ENCODE assay signal across 8 mouse cellular contexts in the genomic region with DNA sequence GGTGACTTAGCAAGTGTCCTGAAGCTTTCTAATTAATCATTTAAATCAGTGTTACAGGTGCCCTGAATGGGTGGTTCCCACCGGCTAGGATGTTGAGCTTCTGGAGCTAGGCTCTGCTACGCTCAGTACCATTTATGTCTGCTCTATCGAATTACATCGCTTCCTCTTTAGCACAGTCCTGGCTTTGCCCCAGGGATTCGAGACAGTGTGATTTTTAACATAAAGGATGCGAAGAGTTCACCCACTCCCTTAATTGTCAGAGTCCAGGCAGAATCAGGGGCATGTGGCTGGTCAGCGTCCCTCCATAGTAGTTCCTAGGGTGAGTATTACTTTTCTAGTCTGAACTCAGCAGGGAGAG. TPM values are rescaled to one million over a fixed set of nuclear protein-coding genes. Genes with fewer than 3 reads are reported as not detected.
A peak's percentile ranks its signal among the peaks of the same experiment; 100 is the strongest.
DNase-seq lines count a peak whose midpoint lies in the region; ATAC-seq and TF ChIP-seq lines count a peak whose summit lies in the region.

No protein-coding gene starts in this region.

- 5% methylated on average over 7 of the region's 7 CpGs for WGBS in thymus, adult 2 months

- H3K4me3 ChIP-seq in gastrocnemius, adult 2 months: peak overlapping the region; percentile 64
- H3K4me3 ChIP-seq in thymus, adult 2 months (ENCODE audit: control insufficient read depth, insufficient read depth, low read length): no peak overlapping the region; the same call in none of the 2 replicates

- peak overlapping the region; percentile 68 for H3K27ac ChIP-seq in gastrocnemius, adult 2 months
- H3K27ac ChIP-seq in thymus, adult 2 months (ENCODE audit: control insufficient read depth, insufficient read depth, low read length): peak overlapping the region; percentile 95

- peaks cover 41% of the 10 kb centered on the region for H3K4me1 ChIP-seq in thymus, adult 2 months (replicated peaks; ENCODE audit: control insufficient read depth, insufficient read depth, low read length)

- TF ChIP-seq CTCF in gastrocnemius, adult 2 months (IDR thresholded peaks at IDR 0.05): no peak
- TF ChIP-seq CTCF in thymus, adult 2 months (IDR thresholded peaks at IDR 0.05; ENCODE audit: borderline replicate concordance, control insufficient read depth, extremely low read depth, insufficient read depth, low read length, poor library complexity): no peak

- no peak for DNase-seq in gastrocnemius, adult 2 months
- no peak for DNase-seq in gastrocnemius, postnatal 25 days
- no peak for DNase-seq in thymus, adult 2 months
- no peak for DNase-seq in thymus, postnatal 14 days
- no peak for DNase-seq in left cerebral cortex, postnatal 10 days (ENCODE audit: extremely low spot score in 1 of 2, low spot score in 2 of 2)
- DNase-seq in left cerebral cortex, adult 9 months (ENCODE audit: low spot score in 2 of 2): no peak
- DNase-seq in natural killer cell, adult 2 months (ENCODE audit: low spot score in 2 of 2): no peak

- TF ChIP-seq POLR2A in thymus, adult 2 months (IDR thresholded peaks at IDR 0.05; ENCODE audit: control insufficient read depth, extremely low read depth, insufficient read depth, low read length, poor library complexity): no peak

- peak; percentile 52 for ATAC-seq in megakaryocyte, adult 5-6 weeks (ENCODE audit: poor library complexity, severe bottlenecking)

- intact Hi-C loops in gastrocnemius, adult 2 months (cut with DNase I): no loop called here
- intact Hi-C loops in left cerebral cortex, postnatal 10 days (cut with DNase I): no loop called here

- no peaks in the 10 kb centered on the region for H3K36me3 ChIP-seq in thymus, adult 2 months (ENCODE audit: control insufficient read depth, insufficient read depth, low read length)

- no peaks in the 10 kb centered on the region for H3K27me3 ChIP-seq in thymus, adult 2 months (ENCODE audit: control insufficient read depth, insufficient read depth, low read length)

RNA-seq across cellular contexts. Expression of a gene that starts 29.2 kb away (rescaled TPM):
- 10 to 100 TPM; 24.3 to 27.0 TPM for total RNA-seq in gastrocnemius, adult 2 months (2021)
- total RNA-seq in gastrocnemius, postnatal 25 days (2021): 10 to 100 TPM; 21.5 to 25.7 TPM
- polyA plus RNA-seq in thymus, adult 2 months (2012; rRNA removed): 126 and 209 TPM in 2 replicates
- total RNA-seq in megakaryocyte, adult 5-6 weeks (2015): 83.6 and 94.7 TPM in 2 replicates
- 69.9 and 89.8 TPM in 2 replicates for total RNA-seq in megakaryocyte, adult 5-6 weeks (2017)
- total RNA-seq in left cerebral cortex, postnatal 10 days (2021): 100 to 1,000 TPM; 105 to 108 TPM

RNA-seq across cellular contexts. Expression of a gene that starts 39.7 kb away (rescaled TPM):
- 100 to 1,000 TPM; 569 to 658 TPM for total RNA-seq in gastrocnemius, adult 2 months (2021)
- 100 to 1,000 TPM; 556 to 584 TPM for total RNA-seq in gastrocnemius, postnatal 25 days (2021)
- polyA plus RNA-seq in thymus, adult 2 months (2012; rRNA removed): 59.5 and 71.6 TPM in 2 replicates
- total RNA-seq in megakaryocyte, adult 5-6 weeks (2015): 363 and 365 TPM in 2 replicates
- total RNA-seq in megakaryocyte, adult 5-6 weeks (2017): 430 and 463 TPM in 2 replicates
- total RNA-seq in left cerebral cortex, postnatal 10 days (2021): 100 to 1,000 TPM; 123 to 131 TPM
